ENCODE assay signal across 9 mouse cellular contexts in genomic region chr3:109062989-109063388, GRCm38 (mm10). TPM values are rescaled to one million over a fixed set of nuclear protein-coding genes. Genes with fewer than 3 reads are reported as not detected.
DNase-seq lines count a peak whose midpoint lies in the region; ATAC-seq lines count a peak whose summit lies in the region.
"Had no signal": no experiment of that assay in that cellular context is flagged by ENCODE, and none has a peak within 500 bp of the region (broad histone marks: within the 10 kb centered on the region; RNA-seq: fewer than 3 reads in every experiment).

No protein-coding gene starts in this region.

- peak; percentile 67 for DNase-seq in CD4-positive helper T cell, adult 2 months (ENCODE audit: low read depth, low spot score)
- peak; percentile 72 for DNase-seq in MN1 (ENCODE audit: low spot score)
- DNase-seq in cerebellum, postnatal 14 days, result peak; percentile 40 to 63
- peak; percentile 84 for DNase-seq in naive thymus-derived CD4-positive, alpha-beta T cell, adult 2 months (ENCODE audit: low read depth)
- no peak for DNase-seq in gastrocnemius, postnatal 25 days

- H3K4me1 ChIP-seq in kidney, embryonic 14.5 days (ENCODE audit: control insufficient read depth, insufficient read depth, low read length), result no peaks in the 10 kb centered on the region
- no peaks in the 10 kb centered on the region for H3K4me1 ChIP-seq in kidney, embryonic 16.5 days (ENCODE audit: insufficient read depth, low read length)

- no peaks in the 10 kb centered on the region for H3K27me3 ChIP-seq in kidney, embryonic 14.5 days (ENCODE audit: control insufficient read depth, insufficient read depth, low read length)
- no peaks in the 10 kb centered on the region for H3K27me3 ChIP-seq in kidney, embryonic 16.5 days (ENCODE audit: insufficient read depth, low read length)

- H3K4me2 ChIP-seq in kidney, embryonic 14.5 days (replicated peaks; ENCODE audit: low read depth, low read length), result no peak overlapping the region
- H3K4me2 ChIP-seq in kidney, embryonic 16.5 days (replicated peaks; ENCODE audit: low read depth, low read length), result no peak overlapping the region

- H3K36me3 ChIP-seq in kidney, embryonic 14.5 days (ENCODE audit: control insufficient read depth, insufficient read depth, low read length), result no peaks in the 10 kb centered on the region
- H3K36me3 ChIP-seq in kidney, embryonic 16.5 days (ENCODE audit: insufficient read depth, low read length), result no peaks in the 10 kb centered on the region

- ATAC-seq in kidney, embryonic 14.5 days (ENCODE audit: low FRiP score, low TSS enrichment), result peak; percentile 69; the same call in 1 of the 2 replicates
- ATAC-seq in kidney, embryonic 16.5 days (ENCODE audit: low FRiP score, low TSS enrichment), result no peak
- ATAC-seq in inflammation-experienced regulatory T-cells, adult 6 months, result peak; percentile 87

- no peak overlapping the region for H3K9ac ChIP-seq in kidney, embryonic 14.5 days (ENCODE audit: low read depth, low read length)
- no peak overlapping the region for H3K9ac ChIP-seq in kidney, embryonic 16.5 days (replicated peaks; ENCODE audit: low read length)

- H3K27ac ChIP-seq in kidney, embryonic 14.5 days (ENCODE audit: low read depth, low read length), result no peak overlapping the region
- H3K27ac ChIP-seq in kidney, embryonic 16.5 days (ENCODE audit: low read length), result no peak overlapping the region

- H3K4me3 ChIP-seq in kidney, embryonic 14.5 days (ENCODE audit: low read length), result no peak overlapping the region
- H3K4me3 ChIP-seq in kidney, embryonic 16.5 days (ENCODE audit: low read length), result no peak overlapping the region

- no peaks in the 10 kb centered on the region for H3K9me3 ChIP-seq in kidney, embryonic 14.5 days (ENCODE audit: control insufficient read depth, low read length)
- no peaks in the 10 kb centered on the region for H3K9me3 ChIP-seq in kidney, embryonic 16.5 days (ENCODE audit: low read length)

- WGBS in kidney, embryonic 14.5 days, result 4% methylated on average over 6 of the region's 6 CpGs
- WGBS in kidney, embryonic 16.5 days, result 1% methylated on average over 6 of the region's 6 CpGs

RNA-seq across cellular contexts. Expression of gene Slc25a54, which starts 17.3 kb away (rescaled TPM):
- not detected in 2 replicates for polyA plus RNA-seq in kidney, embryonic 14.5 days (2014; fragmentation: Nextera tagmentation; extraction: Ambion mirVana)
- polyA plus RNA-seq in kidney, embryonic 16.5 days (2015; fragmentation: Nextera tagmentation; extraction: Ambion mirVana), result not detected in 2 replicates
- polyA plus RNA-seq in inflammation-experienced regulatory T-cells, adult 6 months (2017; shearing (Covaris generic)), result not detected
- total RNA-seq in gastrocnemius, postnatal 25 days (2021), result not detected
- polyA plus RNA-seq: frontal cortex, adult 2 months had no signal

RNA-seq across cellular contexts. Expression of gene Fam102b, which starts 35.6 kb away (rescaled TPM):
- 6.1 and 6.3 TPM in 2 replicates for polyA plus RNA-seq in kidney, embryonic 14.5 days (2014; fragmentation: Nextera tagmentation; extraction: Ambion mirVana)
- 3.3 and 4.1 TPM in 2 replicates for polyA plus RNA-seq in kidney, embryonic 16.5 days (2015; fragmentation: Nextera tagmentation; extraction: Ambion mirVana)
- 1 to 10 TPM in 2 of 3 experiments, under 1 TPM in 1; 0.82 to 4.4 (median 2.2) TPM for polyA plus RNA-seq in inflammation-experienced regulatory T-cells, adult 6 months (2017; shearing (Covaris generic))
- total RNA-seq in gastrocnemius, postnatal 25 days (2021), result 1 to 10 TPM; 6.3 to 7.4 TPM

RNA-seq across cellular contexts. Expression of gene Slc25a24, which starts 60.0 kb away (rescaled TPM):
- polyA plus RNA-seq in kidney, embryonic 14.5 days (2014; fragmentation: Nextera tagmentation; extraction: Ambion mirVana), result 17.6 and 25.1 TPM in 2 replicates
- 21.0 and 22.8 TPM in 2 replicates for polyA plus RNA-seq in kidney, embryonic 16.5 days (2015; fragmentation: Nextera tagmentation; extraction: Ambion mirVana)
- 10 to 100 TPM; 17.7 to 51.5 (median 19.2) TPM for polyA plus RNA-seq in inflammation-experienced regulatory T-cells, adult 6 months (2017; shearing (Covaris generic))
- 1 to 10 TPM; 3.7 to 4.0 TPM for total RNA-seq in gastrocnemius, postnatal 25 days (2021)
